Mouse (Mus musculus) embryo, embryonic 9.5 days (tissue): ENCODE measurements at regions not wholly inside any gene's neighbourhood (a gene's known extent, or its start where the extent isn't known, plus 50 kb on each side); places are given as distances from the start of the nearest gene placed in this dataset.
A peak's percentile ranks its signal among the peaks of the same experiment; 100 is the strongest.
"Not testable (repeated sequence)": the region's sequence is repeated elsewhere in the genome, so short reads cannot be mapped to it uniquely, and the experiment has no call there.

Source experiments
- DNase-seq: peaks from one replicate; pipeline ENCODE4 v3.0.0-alpha.2; 2017; ENCODE audit errors: extremely low spot score

- DNase-seq: no peak
Measured at GRCm38 (mm10) chrX:99732526-99732925, 88.3 kb upstream of the Tmem28 start.

GRCm38 (mm10) chrX:99725101-99725500 is 95.7 kb upstream of the Tmem28 start:
- peak; percentile 1 for DNase-seq

- no peak for DNase-seq
Measured at GRCm38 (mm10) chrX:99695366-99695765, 125.5 kb upstream of the Tmem28 start.

- DNase-seq: no peak
Measured at GRCm38 (mm10) chrX:99690971-99691370, 129.8 kb upstream of the Tmem28 start.

- DNase-seq: no peak
Measured at GRCm38 (mm10) chrX:99689761-99690160, 131.1 kb upstream of the Tmem28 start.

- not testable (repeated sequence) for DNase-seq
Measured at GRCm38 (mm10) chrX:99682491-99682890, 138.3 kb upstream of the Tmem28 start.

GRCm38 (mm10) chrX:99667596-99667995 is 153.2 kb upstream of the Tmem28 start:
- DNase-seq: no peak

- no peak for DNase-seq
Measured at GRCm38 (mm10) chrX:99662566-99662965, 158.3 kb upstream of the Tmem28 start.

GRCm38 (mm10) chrX:99659496-99660140 is 161.2 kb upstream of the Tmem28 start:
- peak; percentile 14 for DNase-seq

GRCm38 (mm10) chrX:99657790-99658451 is 162.9 kb upstream of the Tmem28 start:
- DNase-seq: peak; percentile 72

- DNase-seq: no peak
Measured at GRCm38 (mm10) chrX:99656988-99657387, 163.8 kb upstream of the Tmem28 start.

- DNase-seq: no peak
Measured at GRCm38 (mm10) chrX:99632211-99632775, 161.2 kb upstream of the Pja1 start.

GRCm38 (mm10) chrX:99624515-99625179 is 153.6 kb upstream of the Pja1 start:
- no peak for DNase-seq

GRCm38 (mm10) chrX:99612130-99612759 is 141.2 kb upstream of the Pja1 start:
- DNase-seq: no peak

- DNase-seq: no peak
Measured at GRCm38 (mm10) chrX:99610096-99610495, 139.0 kb upstream of the Pja1 start.

- no peak for DNase-seq
Measured at GRCm38 (mm10) chrX:99609591-99609990, 138.5 kb upstream of the Pja1 start.

- no peak for DNase-seq
Measured at GRCm38 (mm10) chrX:99608284-99608692, 137.2 kb upstream of the Pja1 start.

- peak; percentile 13 for DNase-seq
Measured at GRCm38 (mm10) chrX:99605084-99605824, 134.2 kb upstream of the Pja1 start.

- DNase-seq: no peak
Measured at GRCm38 (mm10) chrX:99603714-99604113, 132.6 kb upstream of the Pja1 start.

- no peak for DNase-seq
Measured at GRCm38 (mm10) chrX:99602268-99602885, 131.3 kb upstream of the Pja1 start.

GRCm38 (mm10) chrX:99595493-99595892 is 124.4 kb upstream of the Pja1 start:
- no peak for DNase-seq
